Mouse (Mus musculus) bone marrow, adult 2 months (tissue): ENCODE measurements around the gene Gpc6. TPM values are rescaled to one million over a fixed set of nuclear protein-coding genes. Genes with fewer than 3 reads are reported as not detected.
"Not testable (repeated sequence)": the region's sequence is repeated elsewhere in the genome, so short reads cannot be mapped to it uniquely, and the experiment has no call there.

Experiments
- H3K27ac ChIP-seq: fragments of 200-500 bp; 2 replicates; pipeline ENCODE4 v1.5.1; 2012; ENCODE audit warnings: low read depth, mild to moderate bottlenecking, control low read depth, inconsistent platforms, low read length; ENCODE audit not compliant: control insufficient read depth, poor library complexity, insufficient read depth
- H3K4me1 ChIP-seq: fragments of 200-500 bp; 2 replicates; pipeline ENCODE4 v1.6.1; 2011; ENCODE audit warnings: low read length; ENCODE audit not compliant: control insufficient read depth, insufficient read depth
- H3K4me3 ChIP-seq: fragments of 200-500 bp; replicated peaks from 2 replicates; pipeline ENCODE3; 2011; ENCODE audit warnings: mild to moderate bottlenecking, low read depth, low read length, control low read depth; ENCODE audit not compliant: control insufficient read depth
- CTCF ChIP-seq: fragments of 200-500 bp; IDR thresholded peaks from 2 replicates; pipeline ENCODE4 v1.5.1; 2011; ENCODE audit warnings: low read length, control low read depth; ENCODE audit not compliant: control insufficient read depth, insufficient read depth
- POLR2A ChIP-seq: fragments of 200-500 bp; IDR thresholded peaks from 2 replicates; pipeline ENCODE4 v1.6.1; 2011; ENCODE audit warnings: low read depth, mild to moderate bottlenecking, control low read depth, low read length, borderline replicate concordance; ENCODE audit not compliant: control insufficient read depth
- WGBS: fragments of 180-500 bp; shearing (Covaris S2); methylation state at CpG from one replicate; pipeline ENCODE4 v1.1.7; 2018; 5-methylcytosine and 5-hydroxymethylcytosine counted together
- polyA plus RNA-seq: library from polyadenylated mRNA; stranded (reverse); fragments of >200 nt; gene quantifications from 2 replicates; pipeline ENCODE4 v1.2.4, GENCODE M21; 2011; ENCODE audit warnings: low replicate concordance; ENCODE audit not compliant: missing spikeins, insufficient read depth, insufficient read length

The Gpc6 gene
- polyA plus RNA-seq, 1 experiment: 2.2 TPM

- H3K27ac ChIP-seq: no peak overlapping the region
- WGBS: 82% methylated on average over 6 of the region's 6 CpGs
- no peak overlapping the region for H3K4me3 ChIP-seq
- no peaks in the 10 kb centered on the region for H3K4me1 ChIP-seq
- TF ChIP-seq POLR2A: no peak
Observed at GRCm38 (mm10) chr14:117419561-117420218, 494.6 kb downstream of the Gpc6 start.

GRCm38 (mm10) chr14:117421170-117421569 is 496.1 kb downstream of the Gpc6 start:
- no peak overlapping the region for H3K27ac ChIP-seq
- H3K4me3 ChIP-seq: no peak overlapping the region
- WGBS: 71% methylated on average over 3 of the region's 3 CpGs
- no peaks in the 10 kb centered on the region for H3K4me1 ChIP-seq
- TF ChIP-seq CTCF (no peak), POLR2A (no peak)

- Histone ChIP-seq H3K4me1 (no peaks in the 10 kb centered on the region), H3K27ac (no peak overlapping the region), H3K4me3 (no peak overlapping the region)
- TF ChIP-seq POLR2A (no peak), CTCF (no peak)
- 35% methylated on average over 7 of the region's 7 CpGs for WGBS
Observed at GRCm38 (mm10) chr14:117426116-117426515, 501.0 kb downstream of the Gpc6 start.

GRCm38 (mm10) chr14:117427776-117428175 is 502.7 kb downstream of the Gpc6 start:
- 74% methylated on average over 3 of the region's 3 CpGs for WGBS
- TF ChIP-seq CTCF (no peak), POLR2A (no peak)
- Histone ChIP-seq H3K27ac (no peak overlapping the region), H3K4me3 (no peak overlapping the region), H3K4me1 (no peaks in the 10 kb centered on the region)

- 87% methylated on average over 13 of the region's 13 CpGs for WGBS
- TF ChIP-seq POLR2A (no peak), CTCF (no peak)
- Histone ChIP-seq H3K27ac (no peak overlapping the region), H3K4me3 (no peak overlapping the region), H3K4me1 (no peaks in the 10 kb centered on the region)
Observed at GRCm38 (mm10) chr14:117435739-117436138, 510.6 kb downstream of the Gpc6 start.

- WGBS: 85% methylated on average over 2 of the region's 2 CpGs
- H3K4me3 ChIP-seq, H3K27ac ChIP-seq, H3K4me1 ChIP-seq: not testable (repeated sequence)
Observed at GRCm38 (mm10) chr14:117446675-117447231, 521.6 kb downstream of the Gpc6 start.

- TF ChIP-seq CTCF: no peak
- no peak for TF ChIP-seq POLR2A
- WGBS: 71% methylated on average over 3 of the region's 3 CpGs
- Histone ChIP-seq H3K27ac (no peak overlapping the region), H3K4me3 (no peak overlapping the region), H3K4me1 (no peaks in the 10 kb centered on the region)
Observed at GRCm38 (mm10) chr14:117451391-117451991, 526.4 kb downstream of the Gpc6 start.

GRCm38 (mm10) chr14:117452150-117452549 is 527.0 kb downstream of the Gpc6 start:
- TF ChIP-seq POLR2A: no peak
- TF ChIP-seq CTCF: no peak
- Histone ChIP-seq H3K4me3 (no peak overlapping the region), H3K4me1 (no peaks in the 10 kb centered on the region), H3K27ac (no peak overlapping the region)
- 85% methylated on average over 7 of the region's 7 CpGs for WGBS
